Mouse (Mus musculus) heart, embryonic 10.5 days (tissue): Measurements from ENCODE around the gene Stat5a. TPM values are rescaled to one million over a fixed set of nuclear protein-coding genes. Genes with fewer than 3 reads are reported as not detected.

ENCODE experiments used
- DNase-seq: peaks from one replicate; pipeline ENCODE4 v3.0.0-alpha.2; 2017; ENCODE audit warnings: low spot score
- H3K27ac ChIP-seq: fragments of 300-500 bp; sonication (generic); 2 replicates; pipeline ENCODE4 v1.5.1; 2016; ENCODE audit warnings: mild to moderate bottlenecking
- H3K27me3 ChIP-seq: fragments of 300-500 bp; sonication (generic); 2 replicates; pipeline ENCODE4 v1.6.1; 2016; ENCODE audit warnings: mild to moderate bottlenecking; ENCODE audit not compliant: poor library complexity, insufficient read depth, severe bottlenecking
- H3K36me3 ChIP-seq: fragments of 300-500 bp; sonication (generic); 2 replicates; pipeline ENCODE4 v1.6.1; 2016; ENCODE audit warnings: mild to moderate bottlenecking, moderate library complexity
- H3K4me1 ChIP-seq: fragments of 300-500 bp; sonication (generic); 2 replicates; pipeline ENCODE4 v1.6.1; 2016; ENCODE audit warnings: mild to moderate bottlenecking
- H3K4me3 ChIP-seq: fragments of 300-500 bp; sonication (generic); 2 replicates; pipeline ENCODE4 v1.5.1; 2016; ENCODE audit warnings: mild to moderate bottlenecking, moderate library complexity
- H3K9me3 ChIP-seq: fragments of 300-500 bp; sonication (generic); 2 replicates; pipeline ENCODE4 v1.6.1; 2016; ENCODE audit warnings: mild to moderate bottlenecking, moderate library complexity
- WGBS: fragments of 180-500 bp; shearing (Covaris S2); methylation state at CpG from one replicate; pipeline ENCODE4 v1.1.7; 2016; 5-methylcytosine and 5-hydroxymethylcytosine counted together
- polyA plus RNA-seq: library from polyadenylated mRNA; unstranded; fragments of >200 nt; fragmentation: Nextera tagmentation; extraction: Ambion mirVana; gene quantifications from 2 replicates; pipeline ENCODE4 v1.2.1, GENCODE M21; 2016

Gene Stat5a
- polyA plus RNA-seq, 1 experiment from 2014 or later, result 6.6 TPM

GRCm38 (mm10) chr11:100854268-100854667 is 4.9 kb upstream of the Stat5a start:
- no peak for DNase-seq
- WGBS, result 48% methylated on average over 4 of the region's 4 CpGs
- no peaks in the 10 kb centered on the region for H3K36me3 ChIP-seq
- H3K9me3 ChIP-seq, result no peaks in the 10 kb centered on the region
- peaks cover 25% of the 10 kb centered on the region for H3K4me1 ChIP-seq
- 0 out of 2 replicates have a peak overlapping the region, but pooled peaks have one; percentile 10 for H3K27ac ChIP-seq
- H3K4me3 ChIP-seq, result no peak overlapping the region
- peaks cover 77% of the 10 kb centered on the region for H3K27me3 ChIP-seq

GRCm38 (mm10) chr11:100855178-100855577 is 4.0 kb upstream of the Stat5a start:
- Histone ChIP-seq H3K27ac (no peak overlapping the region), H3K9me3 (no peaks in the 10 kb centered on the region), H3K36me3 (no peaks in the 10 kb centered on the region), H3K27me3 (peaks cover 83% of the 10 kb centered on the region), H3K4me1 (peaks cover 19% of the 10 kb centered on the region), H3K4me3 (no peak overlapping the region)
- DNase-seq, result no peak
- 83% methylated on average over 4 of the region's 4 CpGs for WGBS

GRCm38 (mm10) chr11:100857960-100858359 is 1.2 kb upstream of the Stat5a start:
- Histone ChIP-seq H3K4me1 (peaks cover 17% of the 10 kb centered on the region), H3K9me3 (no peaks in the 10 kb centered on the region), H3K27ac (no peak overlapping the region), H3K4me3 (no peak overlapping the region), H3K36me3 (no peaks in the 10 kb centered on the region), H3K27me3 (peaks cover 93% of the 10 kb centered on the region)
- WGBS, result 69% methylated on average over 6 of the region's 6 CpGs
- no peak for DNase-seq

- WGBS, result 40% methylated on average over 6 of the region's 6 CpGs
- H3K4me1 ChIP-seq, result peaks cover 12% of the 10 kb centered on the region
- peaks cover 89% of the 10 kb centered on the region for H3K27me3 ChIP-seq
- H3K9me3 ChIP-seq, result no peaks in the 10 kb centered on the region
- peak overlapping the region; percentile 72 for H3K4me3 ChIP-seq
- H3K27ac ChIP-seq, result peak overlapping the region; percentile 87
- no peak for DNase-seq
- H3K36me3 ChIP-seq, result no peaks in the 10 kb centered on the region
These were observed 476 bp downstream of the Stat5a start for GRCm38 (mm10) chr11:100859579-100860075.

GRCm38 (mm10) chr11:100860198-100861048 is 1.3 kb downstream of the Stat5a start:
- Histone ChIP-seq H3K4me1 (peaks cover 12% of the 10 kb centered on the region), H3K27me3 (peaks cover 87% of the 10 kb centered on the region), H3K27ac (peak overlapping the region; percentile 87), H3K9me3 (no peaks in the 10 kb centered on the region), H3K36me3 (no peaks in the 10 kb centered on the region), H3K4me3 (peak overlapping the region; percentile 72)
- peak; percentile 94 for DNase-seq
- WGBS, result 2% methylated on average over 55 of the region's 55 CpGs

GRCm38 (mm10) chr11:100861335-100861734 is 2.2 kb downstream of the Stat5a start:
- DNase-seq, result no peak
- Histone ChIP-seq H3K27me3 (peaks cover 78% of the 10 kb centered on the region), H3K4me1 (peaks cover 12% of the 10 kb centered on the region), H3K36me3 (no peaks in the 10 kb centered on the region), H3K27ac (no peak overlapping the region), H3K4me3 (peak overlapping the region; percentile 72), H3K9me3 (no peaks in the 10 kb centered on the region)
- 82% methylated on average over 7 of the region's 7 CpGs for WGBS

- DNase-seq, result no peak
- Histone ChIP-seq H3K9me3 (no peaks in the 10 kb centered on the region), H3K4me1 (peaks cover 12% of the 10 kb centered on the region), H3K36me3 (no peaks in the 10 kb centered on the region), H3K27ac (no peak overlapping the region; the same call in 1 of the 2 replicates), H3K4me3 (no peak overlapping the region), H3K27me3 (peaks cover 73% of the 10 kb centered on the region)
- 35% methylated on average over 3 of the region's 3 CpGs for WGBS
These were observed 2.7 kb downstream of the Stat5a start for GRCm38 (mm10) chr11:100861836-100862235.

GRCm38 (mm10) chr11:100863141-100863540 is 4.0 kb downstream of the Stat5a start:
- peaks cover 12% of the 10 kb centered on the region for H3K4me1 ChIP-seq
- no peaks in the 10 kb centered on the region for H3K9me3 ChIP-seq
- DNase-seq, result no peak
- H3K27ac ChIP-seq, result no peak overlapping the region
- 88% methylated on average over 10 of the region's 10 CpGs for WGBS
- H3K36me3 ChIP-seq, result no peaks in the 10 kb centered on the region
- H3K4me3 ChIP-seq, result no peak overlapping the region
- H3K27me3 ChIP-seq, result peaks cover 63% of the 10 kb centered on the region

- WGBS, result 62% methylated on average over 7 of the region's 7 CpGs
- Histone ChIP-seq H3K36me3 (no peaks in the 10 kb centered on the region), H3K4me3 (no peak overlapping the region), H3K4me1 (peaks cover 8% of the 10 kb centered on the region), H3K27ac (no peak overlapping the region), H3K27me3 (peaks cover 41% of the 10 kb centered on the region), H3K9me3 (no peaks in the 10 kb centered on the region)
- DNase-seq, result no peak
These were observed 6.5 kb downstream of the Stat5a start for GRCm38 (mm10) chr11:100865618-100866017.

GRCm38 (mm10) chr11:100870256-100870967 is 11.3 kb downstream of the Stat5a start:
- DNase-seq, result no peak
- no peak overlapping the region for H3K27ac ChIP-seq
- no peaks in the 10 kb centered on the region for H3K27me3 ChIP-seq

GRCm38 (mm10) chr11:100870968-100871350 is 11.8 kb downstream of the Stat5a start:
- no peaks in the 10 kb centered on the region for H3K36me3 ChIP-seq
- no peak overlapping the region for H3K27ac ChIP-seq
- H3K4me1 ChIP-seq, result no peaks in the 10 kb centered on the region
- no peak overlapping the region for H3K4me3 ChIP-seq
- no peaks in the 10 kb centered on the region for H3K27me3 ChIP-seq
- no peak for DNase-seq
- H3K9me3 ChIP-seq, result no peaks in the 10 kb centered on the region
- 77% methylated on average over 8 of the region's 8 CpGs for WGBS

More at GRCm38 (mm10) chr11:100870256-100870967, 11.3 kb downstream of the Stat5a start:
- Histone ChIP-seq H3K4me1 (no peaks in the 10 kb centered on the region), H3K9me3 (no peaks in the 10 kb centered on the region), H3K36me3 (no peaks in the 10 kb centered on the region), H3K4me3 (no peak overlapping the region)
- WGBS, result 84% methylated on average over 10 of the region's 10 CpGs

- Histone ChIP-seq H3K27me3 (no peaks in the 10 kb centered on the region), H3K9me3 (no peaks in the 10 kb centered on the region), H3K27ac (no peak overlapping the region), H3K4me3 (no peak overlapping the region), H3K4me1 (0 out of 2 replicates have a peak, but pooled peaks cover 8% of the 10 kb centered on the region), H3K36me3 (peaks cover 13% of the 10 kb centered on the region; the same call in 1 of the 2 replicates)
- 87% methylated on average over 3 of the region's 3 CpGs for WGBS
- DNase-seq, result no peak
These were observed 16.6 kb downstream of the Stat5a start for GRCm38 (mm10) chr11:100875761-100876160.
